Mouse (Mus musculus): Measurements from ENCODE around the gene Mrpl50. TPM values are rescaled to one million over a fixed set of nuclear protein-coding genes. Genes with fewer than 3 reads are reported as not detected.

Gene Mrpl50
- polyA plus RNA-seq, 1 experiment: 1.4 TPM

DNA sequence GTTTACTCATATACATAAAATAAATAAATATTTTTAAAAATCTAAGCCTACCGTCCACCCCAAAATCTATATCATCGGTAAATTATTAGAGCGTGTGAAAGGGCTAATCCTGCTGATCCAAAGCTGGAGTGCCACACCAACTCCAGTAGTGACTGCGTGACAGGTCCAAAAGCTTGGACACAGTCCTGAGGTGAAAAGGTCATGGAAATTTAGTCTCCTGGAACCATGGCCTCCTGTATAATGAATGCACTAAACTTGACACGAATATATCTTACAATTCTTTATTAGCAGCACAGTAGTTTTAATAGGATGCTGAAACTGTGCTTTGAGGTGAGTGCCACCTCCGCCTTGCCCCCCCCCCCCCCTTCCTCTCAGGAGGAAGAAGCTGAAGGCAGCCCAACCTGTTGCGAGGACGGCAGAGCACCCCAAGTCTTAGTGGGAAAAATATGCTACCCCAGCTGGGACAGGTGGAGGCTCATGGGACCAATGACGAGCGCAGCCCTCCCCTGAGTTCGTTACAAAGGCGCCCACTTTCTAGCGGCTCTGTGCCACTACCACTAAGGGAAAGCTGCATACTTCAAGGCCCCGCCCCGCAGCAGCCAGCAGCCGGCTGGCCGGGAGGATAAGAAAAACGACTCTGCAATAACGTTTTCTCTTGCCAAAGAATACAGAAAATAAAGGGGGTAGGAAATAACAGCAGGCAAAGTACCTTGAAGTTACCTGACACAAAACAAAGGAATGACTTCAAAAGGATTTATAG lies 42.6 kb downstream of the Mrpl50 start:
- Histone ChIP-seq H3K4me1 (0 out of 2 replicates have a peak, but pooled peaks cover 3% of the 10 kb centered on the region), H3K9me3 (no peaks in the 10 kb centered on the region), H3K4me3 (replicated peaks) (peak overlapping the region; percentile 79), H3K36me3 (replicated peaks; ENCODE audit: low read length) (no peaks in the 10 kb centered on the region), H3K27me3 (replicated peaks) (no peaks in the 10 kb centered on the region)
- TF ChIP-seq GATA1 (IDR thresholded peaks at IDR 0.05; ENCODE audit: borderline replicate concordance, low read length): no peak
- no peak for TF ChIP-seq FLI1 (IDR thresholded peaks at IDR 0.05; ENCODE audit: low read length)

GRCm38 (mm10) chr4:49474583-49474982 lies 46.3 kb downstream of the Mrpl50 start:
- TF ChIP-seq GATA1 (IDR thresholded peaks at IDR 0.05; ENCODE audit: borderline replicate concordance, low read length): no peak
- TF ChIP-seq FLI1 (IDR thresholded peaks at IDR 0.05; ENCODE audit: low read length): no peak
- Histone ChIP-seq H3K27me3 (replicated peaks) (no peaks in the 10 kb centered on the region), H3K36me3 (replicated peaks; ENCODE audit: low read length) (no peaks in the 10 kb centered on the region), H3K9me3 (no peaks in the 10 kb centered on the region), H3K4me1 (0 out of 2 replicates have a peak, but pooled peaks cover 3% of the 10 kb centered on the region), H3K4me3 (replicated peaks) (no peak overlapping the region)

DNA sequence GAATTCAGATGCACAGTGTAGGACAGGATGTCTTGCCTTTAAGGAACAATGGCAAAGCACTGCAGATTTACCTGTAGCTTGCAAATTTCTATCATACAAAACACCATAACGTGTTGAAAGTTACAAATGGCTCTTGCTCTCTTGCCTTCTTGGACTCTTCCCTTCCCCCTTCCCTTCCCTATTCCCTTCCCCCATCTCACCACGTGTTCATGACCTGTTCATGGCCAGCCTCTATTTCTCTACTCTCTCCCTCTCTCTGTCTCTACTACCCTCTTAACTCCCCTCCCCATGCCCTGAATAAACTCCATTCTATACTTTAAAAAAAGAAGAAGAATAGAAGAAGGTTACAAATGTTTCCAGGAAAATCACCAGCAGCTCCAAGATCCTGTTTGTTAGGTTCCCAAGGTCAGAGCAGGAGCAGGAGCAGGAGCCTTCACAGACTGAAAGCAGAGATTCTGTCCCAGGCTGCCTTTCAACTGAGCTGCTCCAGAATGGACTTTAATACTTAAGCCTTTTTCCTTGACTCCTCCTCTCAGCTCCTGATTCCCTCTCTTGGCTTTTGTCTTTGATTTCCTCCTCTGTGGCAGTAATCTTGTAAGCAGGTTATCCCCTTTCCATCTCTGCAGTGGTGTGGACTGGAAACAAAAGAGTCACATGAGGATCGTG lies 47.3 kb downstream of the Mrpl50 start, which contains the start of gene Acnat1:
TSS of gene Acnat1 (minus strand) at position 478 of the 666 bp plus-strand sequence.
- Histone ChIP-seq H3K4me3 (replicated peaks) (no peak within 1 kb of the TSS), H3K27me3 (replicated peaks) (no peaks in the 10 kb centered on the region), H3K4me1 (0 out of 2 replicates have a peak, but pooled peaks cover 3% of the 10 kb centered on the region), H3K36me3 (replicated peaks; ENCODE audit: low read length) (no peaks in the 10 kb centered on the region), H3K9me3 (no peaks in the 10 kb centered on the region)
- TF ChIP-seq FLI1 (IDR thresholded peaks at IDR 0.05; ENCODE audit: low read length) (no peak), GATA1 (IDR thresholded peaks at IDR 0.05; ENCODE audit: borderline replicate concordance, low read length) (no peak)

- H3K4me1 ChIP-seq: no peaks in the 10 kb centered on the region
- no peaks in the 10 kb centered on the region for H3K27me3 ChIP-seq (replicated peaks)
These were observed 51.3 kb downstream of the Mrpl50 start for GRCm38 (mm10) chr4:49469435-49470151.

DNA sequence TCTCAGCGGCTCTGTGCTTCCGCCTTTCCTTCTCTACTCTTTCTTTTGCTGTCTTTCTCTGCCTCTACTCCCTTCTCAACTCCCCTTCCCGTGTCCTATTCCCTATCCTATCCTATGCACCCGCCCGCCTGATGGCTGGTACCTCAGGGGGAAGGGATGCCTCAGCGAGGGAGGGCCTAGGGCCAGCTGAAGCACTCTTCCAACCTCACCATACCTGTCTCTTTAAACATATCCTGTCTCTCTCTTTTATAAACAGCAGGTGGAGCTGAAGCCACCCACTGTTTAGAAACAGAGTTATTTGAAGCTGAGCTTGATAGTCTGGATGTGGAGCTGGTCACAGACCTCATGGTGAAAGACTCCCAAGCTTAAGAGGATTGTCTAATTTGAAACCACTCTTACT lies 53.5 kb downstream of the Mrpl50 start:
- H3K9me3 ChIP-seq: peaks cover 18% of the 10 kb centered on the region
- no peak for TF ChIP-seq GATA1 (IDR thresholded peaks at IDR 0.05; ENCODE audit: borderline replicate concordance, low read length)
- TF ChIP-seq FLI1 (IDR thresholded peaks at IDR 0.05; ENCODE audit: low read length): no peak
- no peaks in the 10 kb centered on the region for H3K27me3 ChIP-seq (replicated peaks)
- H3K4me1 ChIP-seq: no peaks in the 10 kb centered on the region
- no peaks in the 10 kb centered on the region for H3K36me3 ChIP-seq (replicated peaks; ENCODE audit: low read length)
- H3K4me3 ChIP-seq (replicated peaks): no peak overlapping the region

More at GRCm38 (mm10) chr4:49469435-49470151, 51.3 kb downstream of the Mrpl50 start:
- Histone ChIP-seq H3K4me3 (replicated peaks) (no peak overlapping the region), H3K36me3 (replicated peaks; ENCODE audit: low read length) (no peaks in the 10 kb centered on the region), H3K9me3 (peaks cover 18% of the 10 kb centered on the region)
- TF ChIP-seq FLI1 (IDR thresholded peaks at IDR 0.05; ENCODE audit: low read length): no peak
- no peak for TF ChIP-seq GATA1 (IDR thresholded peaks at IDR 0.05; ENCODE audit: borderline replicate concordance, low read length)

Other genes with a start within 250 kb of the Mrpl50 start
- gene Acnat2, start 112.9 kb downstream of the Mrpl50 start, polyA plus RNA-seq (2012; ENCODE audit: insufficient read depth, low replicate concordance): not detected in 2 replicates
- gene Acnat1, start 47.2 kb downstream of the Mrpl50 start, polyA plus RNA-seq (2012; ENCODE audit: insufficient read depth, low replicate concordance): not detected in 2 replicates
- gene Baat, start 14.5 kb downstream of the Mrpl50 start, polyA plus RNA-seq (2012; ENCODE audit: insufficient read depth, low replicate concordance): not detected in 2 replicates
- gene Zfp189, start 83 bp upstream of the Mrpl50 start, polyA plus RNA-seq (2012; ENCODE audit: insufficient read depth, low replicate concordance): 0.84 and 1.3 TPM in 2 replicates
- not detected in 2 replicates for gene Aldob, start 28.5 kb upstream of the Mrpl50 start, polyA plus RNA-seq (2012; ENCODE audit: insufficient read depth, low replicate concordance)
- 15.3 and 18.0 TPM in 2 replicates for gene Tmem246, start 76.8 kb upstream of the Mrpl50 start, polyA plus RNA-seq (2012; ENCODE audit: insufficient read depth, low replicate concordance)
- 3.2 and 6.9 TPM in 2 replicates for gene Rnf20, start 110.9 kb upstream of the Mrpl50 start, polyA plus RNA-seq (2012; ENCODE audit: insufficient read depth, low replicate concordance)
- gene Ppp3r2, start 160.9 kb upstream of the Mrpl50 start, polyA plus RNA-seq (2012; ENCODE audit: insufficient read depth, low replicate concordance): not detected in 2 replicates

Measured in megakaryocyte, embryonic 14.5 days (primary cell).